Comparison of ENCODE assay signal across 8 mouse cellular contexts in the genomic region with DNA sequence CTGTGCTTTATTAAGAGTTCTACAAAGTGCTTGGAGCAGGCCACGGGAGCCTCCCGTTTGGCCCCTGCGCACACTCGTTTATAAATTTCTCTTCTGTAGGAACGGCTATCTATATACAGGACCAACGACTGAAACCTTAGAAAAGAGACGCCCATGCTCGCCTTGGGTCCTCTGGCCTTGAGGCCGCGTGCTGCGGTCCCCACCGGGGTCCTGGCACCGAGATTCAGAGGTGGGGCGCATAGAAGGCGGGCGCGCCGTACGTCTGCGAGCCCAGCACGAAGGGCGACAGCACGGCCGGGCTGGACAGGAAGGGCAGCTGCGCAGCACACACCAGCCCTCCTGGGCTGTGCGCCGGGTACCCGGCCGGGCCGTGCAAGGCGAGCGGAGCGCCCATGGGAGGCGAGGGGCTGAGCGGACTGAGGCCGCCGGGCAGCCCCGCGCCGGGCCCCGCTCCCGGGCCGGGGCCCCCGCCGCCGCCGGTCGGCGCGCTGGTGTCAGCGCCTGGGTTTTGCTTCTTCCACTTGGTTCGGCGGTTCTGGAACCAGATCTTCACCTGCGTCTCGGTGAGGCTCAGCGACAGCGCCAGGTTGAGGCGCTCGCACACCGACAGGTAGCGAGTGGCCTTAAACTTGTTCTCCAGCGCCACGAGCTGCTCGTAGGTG. TPM values are rescaled to one million over a fixed set of nuclear protein-coding genes. Genes with fewer than 3 reads are reported as not detected.
DNase-seq lines count a peak whose midpoint lies in the region; ATAC-seq and TF ChIP-seq lines count a peak whose summit lies in the region.

No protein-coding gene starts in this region.

- H3K27me3 ChIP-seq in kidney, postnatal 0 days (ENCODE audit: insufficient read depth, low read length) = peaks cover 83% of the 10 kb centered on the region
- H3K27me3 ChIP-seq in hindbrain, embryonic 16.5 days (replicated peaks; ENCODE audit: control insufficient read depth, insufficient read depth, low read length) = peaks cover 62% of the 10 kb centered on the region

- 1% methylated on average over 63 of the region's 64 CpGs for WGBS in kidney, postnatal 0 days
- WGBS in hindbrain, embryonic 16.5 days = under 1% methylated on average over 60 of the region's 64 CpGs

- no peak overlapping the region for H3K9ac ChIP-seq in kidney, postnatal 0 days (ENCODE audit: low read depth, low read length)
- no peak overlapping the region for H3K9ac ChIP-seq in hindbrain, embryonic 16.5 days (ENCODE audit: low read depth, low read length)

- peak overlapping the region; percentile 24 for H3K4me3 ChIP-seq in kidney, postnatal 0 days (replicated peaks; ENCODE audit: low read depth, low read length)
- peak overlapping the region; percentile 24 for H3K4me3 ChIP-seq in hindbrain, embryonic 16.5 days (ENCODE audit: low read length)

- no peaks in the 10 kb centered on the region for H3K36me3 ChIP-seq in kidney, postnatal 0 days (ENCODE audit: insufficient read depth, low read length)
- no peaks in the 10 kb centered on the region for H3K36me3 ChIP-seq in hindbrain, embryonic 16.5 days (ENCODE audit: control insufficient read depth, insufficient read depth, low read length)

- ATAC-seq in kidney, postnatal 0 days (replicated peaks; ENCODE audit: low FRiP score, low read depth) = no peak
- no peak for ATAC-seq in hindbrain, embryonic 16.5 days

- peak overlapping the region; percentile 46 for H3K4me2 ChIP-seq in kidney, postnatal 0 days (ENCODE audit: low read length)
- peak overlapping the region; percentile 41 for H3K4me2 ChIP-seq in hindbrain, embryonic 16.5 days (ENCODE audit: low read length)

- no peaks in the 10 kb centered on the region for H3K9me3 ChIP-seq in kidney, postnatal 0 days (replicated peaks; ENCODE audit: low read length)
- H3K9me3 ChIP-seq in hindbrain, embryonic 16.5 days (ENCODE audit: control insufficient read depth, low read length) = no peaks in the 10 kb centered on the region

- no peak for TF ChIP-seq CTCF in kidney, postnatal 0 days (IDR thresholded peaks at IDR 0.05; ENCODE audit: low read depth)

- no peak for DNase-seq in kidney, postnatal 0 days (ENCODE audit: low spot score)
- no peak for DNase-seq in kidney, adult 11 months
- DNase-seq in embryo, embryonic 11 days = peak; percentile 37
- DNase-seq in neural tube, embryonic 10.5 days (ENCODE audit: extremely low spot score, low spot score) = peak; percentile 39
- no peak for DNase-seq in thymus, postnatal 25 days
- no peak for DNase-seq in layer of hippocampus, adult 9-11 months
- DNase-seq in layer of hippocampus, adult 9-10 months (ENCODE audit: low spot score) = no peak

- no peak overlapping the region for H3K27ac ChIP-seq in kidney, postnatal 0 days
- H3K27ac ChIP-seq in hindbrain, embryonic 16.5 days (ENCODE audit: low read depth, low read length) = no peak overlapping the region

- H3K4me1 ChIP-seq in kidney, postnatal 0 days (replicated peaks; ENCODE audit: insufficient read depth, low read length) = no peaks in the 10 kb centered on the region; the same call in 1 of the 2 replicates
- H3K4me1 ChIP-seq in hindbrain, embryonic 16.5 days (ENCODE audit: control insufficient read depth, insufficient read depth, low read depth, low read length) = peaks cover 19% of the 10 kb centered on the region

RNA-seq across cellular contexts. Expression of a gene that starts 3.1 kb away (rescaled TPM):
- polyA plus RNA-seq in kidney, postnatal 0 days (2015; fragmentation: Nextera tagmentation; extraction: Ambion mirVana) = not detected in 2 replicates
- polyA plus RNA-seq in hindbrain, embryonic 16.5 days (2015; fragmentation: Nextera tagmentation; extraction: Ambion mirVana) = 0.47 TPM in 1 of 2 replicates, not detected in the other

RNA-seq across cellular contexts. Expression of a gene that starts 52.3 kb away (rescaled TPM):
- polyA plus RNA-seq in kidney, postnatal 0 days (2015; fragmentation: Nextera tagmentation; extraction: Ambion mirVana) = 7.7 and 7.8 TPM in 2 replicates
- polyA plus RNA-seq in hindbrain, embryonic 16.5 days (2015; fragmentation: Nextera tagmentation; extraction: Ambion mirVana) = 6.2 and 6.7 TPM in 2 replicates

Comparison
In these comparisons a context has a peak if more than half of its experiments do, and no peak if none do; other contexts are left out.
1. DNase-seq: peak in embryo, embryonic 11 days (single experiment) and neural tube, embryonic 10.5 days (single experiment); none in kidney, postnatal 0 days (single experiment), kidney, adult 11 months (single experiment), thymus, postnatal 25 days (single experiment), layer of hippocampus, adult 9-11 months (single experiment) and layer of hippocampus, adult 9-10 months (single experiment).